Mouse (Mus musculus): ENCODE measurements around the gene Pik3r5.

DNA sequence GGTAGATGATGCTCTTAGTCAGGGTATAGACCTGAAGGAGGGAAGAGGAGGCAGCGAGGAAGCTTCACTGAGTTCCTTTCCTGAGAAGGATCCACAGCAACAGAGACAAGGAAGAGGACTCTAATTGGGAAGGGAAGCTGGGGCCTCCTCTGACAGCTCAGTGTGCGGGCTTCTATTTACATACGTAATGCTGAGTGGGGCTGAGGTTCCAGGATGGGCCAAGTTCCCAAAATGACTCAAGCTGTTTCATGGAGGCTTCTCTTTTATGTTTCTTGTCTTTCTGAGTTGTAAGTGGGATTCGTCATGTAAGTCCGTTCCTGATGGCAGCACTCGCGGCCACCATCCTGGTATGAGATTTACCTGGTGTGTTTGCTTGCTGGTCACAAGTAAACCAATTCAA is 43.8 kb downstream of the Pik3r5 start:
- TF ChIP-seq CTCF (IDR thresholded peaks at IDR 0.05; ENCODE audit: low read depth), result no peak
- TF ChIP-seq EP300 (IDR thresholded peaks at IDR 0.05; ENCODE audit: low read depth), result no peak

Data from liver, embryonic 14.5 days (tissue).